Mouse (Mus musculus): ENCODE results near the gene Olfr955.

Olfr955 gene

GRCm38 (mm10) chr9:39471844-39472243 lies at the start of gene Olfr955:
TSS of gene Olfr955 (minus strand) at chr9:39471944.
- DNase-seq (ENCODE audit: low read depth): no peak

DNA sequence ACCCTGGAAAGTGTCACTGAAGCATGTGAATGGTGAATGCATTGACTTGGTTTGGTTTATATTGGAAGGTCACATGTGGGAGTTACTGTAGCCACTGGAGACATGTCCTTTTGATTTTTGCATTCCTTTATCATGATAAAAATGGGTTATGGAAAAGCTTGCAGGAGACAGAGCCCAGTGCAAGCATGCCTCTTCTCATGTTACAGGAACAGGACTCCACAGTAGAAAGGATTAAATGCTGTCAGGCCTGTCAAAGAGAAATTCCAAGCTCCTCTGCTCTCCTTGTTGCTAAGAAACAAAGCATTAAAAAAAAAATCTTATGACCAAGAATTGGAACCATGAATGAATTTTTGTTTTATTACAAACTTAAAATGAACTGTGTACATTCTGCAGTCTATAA lies 46.9 kb upstream of the Olfr955 start:
- no peak for DNase-seq (ENCODE audit: low read depth)

DNA sequence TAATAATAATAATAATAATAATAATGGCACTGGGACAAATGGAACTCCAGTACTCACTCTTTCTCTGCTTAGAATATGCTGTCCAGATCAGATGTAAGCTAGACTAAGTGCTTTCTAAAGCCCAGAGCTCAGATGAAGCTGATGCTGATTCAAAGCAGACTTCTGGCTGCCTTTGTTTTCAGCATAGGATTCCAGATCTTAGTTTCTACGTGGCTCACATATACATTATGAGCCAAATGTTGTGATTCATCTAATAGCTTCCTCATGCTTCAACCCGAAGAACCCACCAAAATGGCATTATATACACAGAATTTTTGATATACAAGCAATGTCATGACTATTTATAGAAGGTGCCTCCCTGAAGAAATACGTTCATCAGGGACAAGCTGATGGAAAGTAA lies 43.8 kb upstream of the Olfr955 start, which contains the start of gene Olfr957:
Gene Olfr957 (minus strand): TSS at position 279 of the 400 bp plus-strand sequence.
- no peak for DNase-seq (ENCODE audit: low read depth)

DNA sequence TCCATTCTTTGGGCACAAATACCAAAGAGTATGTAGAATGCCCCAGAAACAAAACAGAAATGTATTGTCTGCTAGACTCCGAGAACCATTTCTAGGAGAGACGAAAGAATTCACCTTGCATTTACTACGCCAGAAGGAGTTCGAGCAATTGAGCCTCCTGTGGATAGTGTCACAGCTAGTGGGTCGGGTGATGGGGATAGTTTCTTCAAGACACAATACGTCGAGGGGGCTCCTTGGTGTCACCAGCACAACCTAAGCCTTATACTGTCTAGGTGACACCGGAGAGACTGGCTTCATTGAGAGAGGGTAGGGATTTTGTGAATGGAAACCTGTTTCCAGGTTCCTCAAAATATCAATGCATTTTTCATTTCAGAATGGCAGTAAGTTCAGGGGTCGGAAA lies 37.7 kb upstream of the Olfr955 start:
- no peak for DNase-seq (ENCODE audit: low read depth)

GRCm38 (mm10) chr9:39508998-39509397 lies 37.3 kb upstream of the Olfr955 start:
- no peak for DNase-seq (ENCODE audit: low read depth)

- DNase-seq (ENCODE audit: low read depth): no peak
Observed at GRCm38 (mm10) chr9:39493895-39494294, 22.2 kb upstream of the Olfr955 start, which contains the start of gene Olfr44. TSS of gene Olfr44 (minus strand) at chr9:39493995.

GRCm38 (mm10) chr9:39456401-39456800 lies 15.3 kb downstream of the Olfr955 start, which contains the start of gene Olfr954:
TSS of gene Olfr954 (plus strand) at chr9:39456701.
- DNase-seq (ENCODE audit: low read depth): no peak

DNA sequence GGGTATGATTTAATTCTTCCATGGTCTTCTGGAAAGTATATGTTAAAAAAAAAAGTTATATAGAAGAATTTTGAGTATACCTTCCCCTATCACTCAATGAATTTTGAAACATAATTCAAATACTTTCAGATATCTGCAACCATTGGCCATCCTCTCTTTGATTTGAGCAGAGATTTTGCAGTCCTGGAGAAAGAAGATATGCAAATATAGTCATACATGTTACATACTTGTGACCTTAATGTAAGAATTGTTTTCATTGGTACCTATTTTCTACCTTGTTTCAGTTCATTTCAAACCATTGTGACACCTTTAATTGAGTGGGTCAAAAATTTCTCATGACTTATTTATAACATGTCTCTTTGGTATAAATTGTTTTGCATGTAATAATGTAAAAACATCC lies 44.7 kb downstream of the Olfr955 start, which contains the start of gene Olfr952:
Gene Olfr952 (minus strand): TSS at position 101 of the 400 bp plus-strand sequence.
- DNase-seq (ENCODE audit: low read depth): no peak

All from fibroblast of lung, adult 2 months (primary cell).